Mouse (Mus musculus) neural tube, embryonic 12.5 days (tissue): ENCODE data around the gene BC025920. TPM values are rescaled to one million over a fixed set of nuclear protein-coding genes. Genes with fewer than 3 reads are reported as not detected.
A peak's percentile ranks its signal among the peaks of the same experiment; 100 is the strongest.

Experiments
- ATAC-seq: fragments of 200-750 bp; cut with Nextera tagmentation; 2 replicates; pipeline ENCODE4 v1.8.0; 2017; ENCODE audit warnings: low read depth, mild to moderate bottlenecking, moderate TSS enrichment, moderate library complexity; ENCODE audit not compliant: low FRiP score
- H3K27ac ChIP-seq: fragments of 300-500 bp; sonication (generic); 2 replicates; pipeline ENCODE4 v1.5.1; 2016
- H3K27me3 ChIP-seq: fragments of 300-500 bp; sonication (generic); replicated peaks from 2 replicates; pipeline ENCODE4 v1.6.1; 2016; ENCODE audit warnings: mild to moderate bottlenecking
- H3K36me3 ChIP-seq: fragments of 300-500 bp; sonication (generic); 2 replicates; pipeline ENCODE4 v1.6.1; 2016; ENCODE audit warnings: mild to moderate bottlenecking
- H3K4me1 ChIP-seq: fragments of 300-500 bp; sonication (generic); 2 replicates; pipeline ENCODE4 v1.6.1; 2016
- H3K4me2 ChIP-seq: fragments of 300-500 bp; sonication (generic); replicated peaks from 2 replicates; pipeline ENCODE4 v1.6.1; 2016; ENCODE audit warnings: mild to moderate bottlenecking
- H3K4me3 ChIP-seq: fragments of 300-500 bp; sonication (generic); 2 replicates; pipeline ENCODE4 v1.5.1; 2016
- H3K9ac ChIP-seq: fragments of 300-500 bp; sonication (generic); 2 replicates; pipeline ENCODE4 v1.6.1; 2016; ENCODE audit warnings: mild to moderate bottlenecking
- H3K9me3 ChIP-seq: fragments of 300-500 bp; sonication (generic); 2 replicates; pipeline ENCODE4 v1.6.1; 2016; ENCODE audit warnings: mild to moderate bottlenecking
- WGBS: fragments of 180-500 bp; shearing (Covaris S2); methylation state at CpG from one replicate; pipeline ENCODE4 v1.1.7; 2016; 5-methylcytosine and 5-hydroxymethylcytosine counted together
- polyA plus RNA-seq: library from polyadenylated mRNA; unstranded; fragments of >200 nt; fragmentation: Nextera tagmentation; extraction: Ambion mirVana; gene quantifications from 2 replicates; pipeline ENCODE4 v1.2.1, GENCODE M21; 2016

The BC025920 gene
- polyA plus RNA-seq, 1 experiment from 2014 or later: 2.3 TPM

GRCm38 (mm10) chr10:81597137-81597950, 8.7 kb upstream of the BC025920 start:
- Histone ChIP-seq H3K4me3 (no peak overlapping the region), H3K4me1 (peaks cover 47% of the 10 kb centered on the region), H3K27me3 (peaks cover 55% of the 10 kb centered on the region), H3K36me3 (no peaks in the 10 kb centered on the region), H3K27ac (peak overlapping the region; percentile 23; the same call in 1 of the 2 replicates), H3K9me3 (no peaks in the 10 kb centered on the region), H3K9ac (no peak overlapping the region), H3K4me2 (peak overlapping the region; percentile 46)
- WGBS: 5% methylated on average over 12 of the region's 12 CpGs
- peak; percentile 43 for ATAC-seq

GRCm38 (mm10) chr10:81598342-81598741, 7.7 kb upstream of the BC025920 start:
- no peak overlapping the region for H3K4me2 ChIP-seq
- no peak overlapping the region for H3K4me3 ChIP-seq
- H3K9me3 ChIP-seq: no peaks in the 10 kb centered on the region
- peaks cover 51% of the 10 kb centered on the region for H3K27me3 ChIP-seq
- H3K9ac ChIP-seq: no peak overlapping the region
- 34% methylated on average over 3 of the region's 3 CpGs for WGBS
- no peaks in the 10 kb centered on the region for H3K36me3 ChIP-seq
- ATAC-seq: no peak
- peaks cover 52% of the 10 kb centered on the region for H3K4me1 ChIP-seq
- H3K27ac ChIP-seq: no peak overlapping the region

- ATAC-seq: no peak
- H3K9me3 ChIP-seq: no peaks in the 10 kb centered on the region
- H3K4me1 ChIP-seq: peaks cover 52% of the 10 kb centered on the region
- H3K9ac ChIP-seq: no peak overlapping the region
- no peak overlapping the region for H3K4me2 ChIP-seq
- peaks cover 47% of the 10 kb centered on the region for H3K27me3 ChIP-seq
- H3K4me3 ChIP-seq: no peak overlapping the region
- H3K36me3 ChIP-seq: no peaks in the 10 kb centered on the region
- H3K27ac ChIP-seq: no peak overlapping the region
- 53% methylated on average over 6 of the region's 6 CpGs for WGBS
Observed at GRCm38 (mm10) chr10:81598871-81599270, 7.2 kb upstream of the BC025920 start.

- H3K4me3 ChIP-seq: no peak overlapping the region
- H3K36me3 ChIP-seq: no peaks in the 10 kb centered on the region
- H3K9ac ChIP-seq: no peak overlapping the region
- no peak overlapping the region for H3K4me2 ChIP-seq
- no peak overlapping the region for H3K27ac ChIP-seq
- H3K9me3 ChIP-seq: no peaks in the 10 kb centered on the region
- H3K27me3 ChIP-seq: peaks cover 39% of the 10 kb centered on the region
- H3K4me1 ChIP-seq: peaks cover 52% of the 10 kb centered on the region
- ATAC-seq: no peak
- 81% methylated on average over 5 of the region's 5 CpGs for WGBS
Observed at GRCm38 (mm10) chr10:81599630-81600029, 6.4 kb upstream of the BC025920 start.

GRCm38 (mm10) chr10:81600096-81600495, 6.0 kb upstream of the BC025920 start:
- Histone ChIP-seq H3K36me3 (no peaks in the 10 kb centered on the region), H3K27me3 (peaks cover 35% of the 10 kb centered on the region), H3K9ac (no peak overlapping the region), H3K4me2 (no peak overlapping the region), H3K9me3 (no peaks in the 10 kb centered on the region), H3K4me3 (no peak overlapping the region), H3K27ac (no peak overlapping the region), H3K4me1 (peaks cover 56% of the 10 kb centered on the region)
- WGBS: 49% methylated on average over 10 of the region's 10 CpGs
- ATAC-seq: no peak

GRCm38 (mm10) chr10:81600738-81601203, 5.3 kb upstream of the BC025920 start, which contains the start of gene Tle6:
Gene Tle6 (minus strand): TSS chr10:81601073.
- Histone ChIP-seq H3K4me3 (peak within 1 kb of the TSS; percentile 10; the same call in 1 of the 2 replicates), H3K9me3 (no peaks in the 10 kb centered on the region), H3K4me2 (peak within 1 kb of the TSS; percentile 51), H3K27me3 (peaks cover 28% of the 10 kb centered on the region), H3K9ac (no peak within 1 kb of the TSS), H3K27ac (no peak within 1 kb of the TSS), H3K36me3 (no peaks in the 10 kb centered on the region), H3K4me1 (peaks cover 52% of the 10 kb centered on the region)
- peak; percentile 64 for ATAC-seq
- under 1% methylated on average over 28 of the region's 28 CpGs for WGBS

GRCm38 (mm10) chr10:81601396-81601905, 4.6 kb upstream of the BC025920 start:
- 29% methylated on average over 7 of the region's 7 CpGs for WGBS
- Histone ChIP-seq H3K36me3 (no peaks in the 10 kb centered on the region), H3K4me3 (0 out of 2 replicates have a peak overlapping the region, but pooled peaks have one; percentile 10), H3K27me3 (peaks cover 24% of the 10 kb centered on the region), H3K4me1 (peaks cover 46% of the 10 kb centered on the region), H3K4me2 (peak overlapping the region; percentile 51), H3K9me3 (no peaks in the 10 kb centered on the region), H3K9ac (no peak overlapping the region), H3K27ac (no peak overlapping the region)
- no peak for ATAC-seq

- H3K4me1 ChIP-seq: peaks cover 40% of the 10 kb centered on the region
- 21% methylated on average over 4 of the region's 4 CpGs for WGBS
- no peak overlapping the region for H3K27ac ChIP-seq
- ATAC-seq: no peak
- H3K4me3 ChIP-seq: no peak overlapping the region
- H3K36me3 ChIP-seq: no peaks in the 10 kb centered on the region
- H3K27me3 ChIP-seq: peaks cover 24% of the 10 kb centered on the region
- H3K9ac ChIP-seq: no peak overlapping the region
- H3K9me3 ChIP-seq: no peaks in the 10 kb centered on the region
- H3K4me2 ChIP-seq: no peak overlapping the region
Observed at GRCm38 (mm10) chr10:81602741-81603151, 3.3 kb upstream of the BC025920 start.

GRCm38 (mm10) chr10:81604019-81604967, 1.8 kb upstream of the BC025920 start:
- peaks cover 33% of the 10 kb centered on the region for H3K4me1 ChIP-seq
- H3K4me3 ChIP-seq: no peak overlapping the region
- no peaks in the 10 kb centered on the region for H3K9me3 ChIP-seq
- no peak for ATAC-seq
- peak overlapping the region; percentile 67 for H3K4me2 ChIP-seq
- H3K27me3 ChIP-seq: peaks cover 14% of the 10 kb centered on the region
- H3K27ac ChIP-seq: no peak overlapping the region
- 79% methylated on average over 12 of the region's 12 CpGs for WGBS
- H3K36me3 ChIP-seq: peaks cover 3% of the 10 kb centered on the region; the same call in 1 of the 2 replicates
- no peak overlapping the region for H3K9ac ChIP-seq

- Histone ChIP-seq H3K27ac (peak overlapping the region; percentile 69; the same call in 1 of the 2 replicates), H3K4me3 (peak overlapping the region; percentile 29), H3K4me2 (peak overlapping the region; percentile 67), H3K4me1 (peaks cover 33% of the 10 kb centered on the region), H3K9ac (peak overlapping the region; percentile 38; the same call in 1 of the 2 replicates), H3K36me3 (peaks cover 3% of the 10 kb centered on the region; the same call in 1 of the 2 replicates), H3K9me3 (no peaks in the 10 kb centered on the region), H3K27me3 (peaks cover 8% of the 10 kb centered on the region; the same call in 1 of the 2 replicates)
- peak; percentile 19; the same call in 1 of the 2 replicates for ATAC-seq
- WGBS: 22% methylated on average over 29 of the region's 29 CpGs
Observed at GRCm38 (mm10) chr10:81604968-81605665, 953 bp upstream of the BC025920 start.

- Histone ChIP-seq H3K4me2 (peak overlapping the region; percentile 67), H3K4me1 (peaks cover 31% of the 10 kb centered on the region), H3K27me3 (peaks cover 7% of the 10 kb centered on the region; the same call in 1 of the 2 replicates), H3K27ac (peak overlapping the region; percentile 69; the same call in 1 of the 2 replicates), H3K9me3 (no peaks in the 10 kb centered on the region), H3K36me3 (peaks cover 3% of the 10 kb centered on the region; the same call in 1 of the 2 replicates), H3K4me3 (peak overlapping the region; percentile 29), H3K9ac (peak overlapping the region; percentile 38)
- ATAC-seq: peak; percentile 2; the same call in 1 of the 2 replicates
- 5% methylated on average over 14 of the region's 14 CpGs for WGBS
Observed at GRCm38 (mm10) chr10:81605666-81605973, 450 bp upstream of the BC025920 start.
